Mouse (Mus musculus) heart, adult 10 weeks (tissue): Measurements from ENCODE around the gene Emb. TPM values are rescaled to one million over a fixed set of nuclear protein-coding genes. Genes with fewer than 3 reads are reported as not detected.

Source experiments
- polyA plus RNA-seq: library from polyadenylated mRNA; stranded (reverse); fragments of 350-450 nt; fragmentation: Illumina TruSeq; extraction: RNeasy Lipid Tissue Mini Kit (QIAGEN cat#74804); gene quantifications from one replicate; pipeline ENCODE4 v1.2.3, GENCODE M21; 2014; ENCODE audit warnings: low read depth, low replicate concordance

Gene Emb
- 2.0 TPM for polyA plus RNA-seq

GRCm38 (mm10) chr13:117208236-117208635 lies at the start of gene Emb:
Gene Emb (plus strand): TSS chr13:117208536.

DNA sequence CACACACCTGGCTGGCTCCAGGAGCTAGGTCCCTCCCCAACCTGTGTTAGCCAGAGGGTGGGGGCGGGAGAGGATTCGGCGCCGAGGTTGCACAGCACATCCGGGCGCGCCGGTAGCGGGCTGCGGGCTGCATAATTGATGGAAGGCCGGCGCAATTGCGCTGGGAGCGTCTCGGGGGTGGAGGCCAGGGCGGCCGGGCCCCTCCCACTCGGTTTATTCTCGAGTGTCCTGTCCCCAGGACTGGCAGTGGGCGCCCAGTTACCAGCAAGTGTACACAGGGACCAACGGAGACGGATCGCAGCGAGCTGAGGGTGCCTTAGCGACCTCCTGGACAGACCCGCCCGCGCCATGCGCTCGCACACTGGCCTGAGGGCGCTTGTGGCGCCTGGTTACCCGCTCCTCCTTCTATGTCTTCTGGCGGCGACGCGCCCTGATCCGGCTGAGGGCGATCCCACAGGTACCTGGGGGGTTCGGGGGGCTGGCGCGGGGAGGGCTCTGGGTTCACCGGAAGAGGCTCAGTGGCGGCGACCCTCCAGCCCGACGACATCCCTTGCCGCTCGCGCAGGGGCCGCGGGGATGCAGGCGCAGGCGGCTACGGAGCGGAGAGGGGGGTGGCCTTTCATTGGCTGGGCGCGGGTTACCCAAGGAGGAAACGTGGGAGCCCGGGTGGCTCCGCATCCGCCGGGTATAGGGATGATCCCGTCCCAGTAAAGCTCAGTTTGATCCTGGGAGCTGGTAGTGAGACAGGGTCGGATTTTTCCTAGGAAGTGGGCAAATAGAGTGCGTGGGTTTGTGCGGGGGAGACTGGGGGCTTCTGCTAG lies 12.4 kb downstream of the Emb start, which contains the start of gene Gm17509:
Gene Gm17509 (minus strand): TSS at position 575 of the 821 bp plus-strand sequence.

Other genes with a start within 250 kb of the Emb start
- 9.4 TPM for gene Parp8, start 183.0 kb upstream of the Emb start, polyA plus RNA-seq
- gene Gm17509, start 12.5 kb downstream of the Emb start, polyA plus RNA-seq, result not detected